Mouse (Mus musculus) kidney, adult 2 months (tissue): ENCODE data around the gene Galnt18. TPM values are rescaled to one million over a fixed set of nuclear protein-coding genes. Genes with fewer than 3 reads are reported as not detected.

Experiments
- DNase-seq: peaks from one replicate; pipeline ENCODE4 v3.0.0; 2021
- H3K27ac ChIP-seq: fragments of 200-500 bp; 2 replicates; pipeline ENCODE4 v1.5.1; 2012; ENCODE audit warnings: low read depth, low read length, control low read depth, inconsistent platforms; ENCODE audit not compliant: insufficient read depth
- H3K27me3 ChIP-seq: fragments of 200-500 bp; replicated peaks from 2 replicates; pipeline ENCODE4 v1.6.1; 2012; ENCODE audit warnings: mild to moderate bottlenecking, moderate library complexity, low read length, inconsistent platforms; ENCODE audit not compliant: control insufficient read depth, insufficient read depth
- H3K36me3 ChIP-seq: fragments of 200-500 bp; 2 replicates; pipeline ENCODE4 v1.6.1; 2012; ENCODE audit warnings: mild to moderate bottlenecking, moderate library complexity, low read length, inconsistent platforms; ENCODE audit not compliant: control insufficient read depth, insufficient read depth
- H3K4me1 ChIP-seq: fragments of 200-500 bp; 2 replicates; pipeline ENCODE4 v1.6.1; 2011; ENCODE audit warnings: low read length; ENCODE audit not compliant: control insufficient read depth, insufficient read depth
- H3K4me3 ChIP-seq: fragments of 200-500 bp; 2 replicates; pipeline ENCODE4 v1.5.1; 2011; ENCODE audit warnings: mild to moderate bottlenecking, low read depth, low read length, control low read depth; ENCODE audit not compliant: insufficient read depth
- CTCF ChIP-seq: fragments of 200-500 bp; conservative IDR thresholded peaks from 2 replicates; pipeline ENCODE4 v1.5.1; 2011; ENCODE audit warnings: low read depth, mild to moderate bottlenecking, control low read depth, low read length, moderate library complexity, mixed read lengths; ENCODE audit not compliant: insufficient read depth, insufficient read length
- POLR2A ChIP-seq: fragments of 200-500 bp; IDR thresholded peaks from one replicate; pipeline ENCODE4 v1.6.1; 2011; ENCODE audit warnings: low read depth, low read length, control low read depth
- WGBS: fragments of 180-500 bp; shearing (Covaris S2); methylation state at CpG from one replicate; pipeline ENCODE4 v1.1.7; 2018; 5-methylcytosine and 5-hydroxymethylcytosine counted together
- polyA plus RNA-seq: library from polyadenylated mRNA; depleted of rRNA; stranded (reverse); fragments of >200 nt; gene quantifications from 2 replicates; pipeline ENCODE4 v1.2.3, GENCODE M21; 2012

Gene Galnt18
- polyA plus RNA-seq, 1 experiment, result 34.9 TPM

DNA sequence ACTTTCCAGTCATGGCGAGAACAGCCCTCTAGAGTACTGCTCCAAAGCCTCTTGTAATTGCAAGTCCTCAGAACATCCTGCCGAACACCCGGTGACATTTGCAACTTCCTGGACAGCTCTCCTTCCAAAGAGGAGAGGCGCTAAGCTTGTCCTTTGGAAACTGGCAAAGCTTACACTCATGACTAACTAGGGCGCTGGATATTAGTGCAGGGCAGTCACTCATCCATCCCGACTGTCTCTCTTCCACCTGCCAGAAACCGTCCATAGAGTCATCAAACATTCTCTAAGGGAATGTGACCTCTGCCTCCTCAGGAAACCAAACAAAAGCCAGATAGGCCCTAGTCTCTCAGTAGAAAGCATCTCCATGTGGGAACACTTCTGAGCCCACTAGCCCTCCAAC is 3.6 kb downstream of the Galnt18 start:
- no peaks in the 10 kb centered on the region for H3K27me3 ChIP-seq
- 20% methylated on average over 7 of the region's 7 CpGs for WGBS
- H3K4me3 ChIP-seq, result no peak overlapping the region
- peak; percentile 90 for DNase-seq
- H3K4me1 ChIP-seq, result peaks cover 44% of the 10 kb centered on the region
- TF ChIP-seq CTCF, result no peak
- no peak for TF ChIP-seq POLR2A
- no peaks in the 10 kb centered on the region for H3K36me3 ChIP-seq
- H3K27ac ChIP-seq, result peak overlapping the region; percentile 85

DNA sequence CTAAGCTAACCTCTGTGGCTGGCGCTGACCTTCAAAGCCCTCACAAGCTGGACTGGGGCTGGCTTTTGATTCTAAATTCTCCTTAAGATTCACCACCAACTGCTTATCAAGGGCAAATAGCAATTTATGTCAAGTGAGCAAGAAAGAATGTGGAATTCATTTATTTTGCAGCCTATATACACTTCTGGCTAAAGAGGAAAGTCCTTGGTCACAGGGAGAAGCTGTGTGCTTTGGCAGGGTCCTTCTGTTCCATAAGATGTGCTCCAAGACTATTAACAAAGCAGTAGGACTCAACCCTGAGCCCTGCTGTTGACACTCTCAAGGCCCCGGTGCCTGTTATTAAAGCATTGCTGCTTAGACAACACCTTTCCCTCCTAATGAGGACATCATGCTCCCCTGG is 7.4 kb downstream of the Galnt18 start:
- 53% methylated on average over 2 of the region's 2 CpGs for WGBS
- Histone ChIP-seq H3K36me3 (no peaks in the 10 kb centered on the region), H3K27ac (peak overlapping the region; percentile 87), H3K4me1 (peaks cover 46% of the 10 kb centered on the region), H3K4me3 (no peak overlapping the region), H3K27me3 (no peaks in the 10 kb centered on the region)
- TF ChIP-seq CTCF (no peak), POLR2A (no peak)
- no peak for DNase-seq

DNA sequence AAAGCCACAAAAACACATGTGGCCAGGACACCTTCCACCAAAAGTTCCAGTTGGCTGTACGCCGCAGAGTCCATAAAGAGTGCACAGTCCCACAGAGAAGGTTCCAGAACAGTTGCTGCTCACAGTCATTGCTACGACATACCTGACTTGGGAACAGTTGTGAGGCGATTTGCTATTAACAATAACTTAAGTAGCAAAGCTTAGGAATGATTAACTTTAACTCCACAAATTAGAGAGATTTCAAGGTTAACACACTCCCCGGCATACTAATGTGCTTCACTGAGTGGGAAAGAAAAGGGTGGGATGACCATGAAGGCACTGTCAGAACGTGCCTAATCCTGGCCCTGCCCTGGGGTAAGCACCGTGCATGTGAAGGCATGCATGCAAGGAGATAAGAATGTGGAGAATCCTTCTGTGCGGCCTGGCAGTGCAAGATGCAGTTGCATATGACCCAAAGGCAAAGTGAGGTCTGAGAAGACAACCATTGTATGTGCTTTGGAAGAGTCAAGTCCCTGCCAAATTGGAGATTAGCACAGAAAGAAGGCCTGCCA is 8.5 kb downstream of the Galnt18 start:
- Histone ChIP-seq H3K36me3 (no peaks in the 10 kb centered on the region), H3K27ac (peak overlapping the region; percentile 87), H3K4me1 (peaks cover 38% of the 10 kb centered on the region), H3K27me3 (no peaks in the 10 kb centered on the region), H3K4me3 (no peak overlapping the region)
- peak; percentile 90 for DNase-seq
- WGBS, result 32% methylated on average over 8 of the region's 8 CpGs
- no peak for TF ChIP-seq POLR2A
- no peak for TF ChIP-seq CTCF

DNA sequence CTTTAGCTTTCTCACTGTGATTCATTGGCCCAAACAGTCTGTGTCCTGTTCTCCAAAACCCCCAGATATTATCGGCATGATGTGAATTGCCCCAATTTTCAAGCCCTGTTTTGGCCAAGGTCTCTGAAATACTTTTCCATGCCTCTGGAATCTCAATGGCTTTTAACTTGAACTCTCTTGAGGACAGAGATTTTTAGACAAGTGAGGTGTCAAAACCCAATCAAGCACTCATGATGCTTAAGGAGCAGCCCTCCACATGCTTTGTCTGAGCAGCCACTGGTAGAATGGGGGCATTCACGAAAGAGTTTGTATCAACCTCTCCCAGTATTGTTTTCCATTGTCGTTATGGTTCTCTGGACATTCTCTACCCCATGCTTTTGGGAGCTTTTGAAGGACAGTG is 9.2 kb downstream of the Galnt18 start:
- no peak for TF ChIP-seq POLR2A
- no peak for TF ChIP-seq CTCF
- 58% methylated on average over 3 of the region's 3 CpGs for WGBS
- DNase-seq, result peak; percentile 12
- Histone ChIP-seq H3K4me1 (peaks cover 37% of the 10 kb centered on the region), H3K36me3 (no peaks in the 10 kb centered on the region), H3K27ac (peak overlapping the region; percentile 63), H3K4me3 (no peak overlapping the region), H3K27me3 (no peaks in the 10 kb centered on the region)

DNA sequence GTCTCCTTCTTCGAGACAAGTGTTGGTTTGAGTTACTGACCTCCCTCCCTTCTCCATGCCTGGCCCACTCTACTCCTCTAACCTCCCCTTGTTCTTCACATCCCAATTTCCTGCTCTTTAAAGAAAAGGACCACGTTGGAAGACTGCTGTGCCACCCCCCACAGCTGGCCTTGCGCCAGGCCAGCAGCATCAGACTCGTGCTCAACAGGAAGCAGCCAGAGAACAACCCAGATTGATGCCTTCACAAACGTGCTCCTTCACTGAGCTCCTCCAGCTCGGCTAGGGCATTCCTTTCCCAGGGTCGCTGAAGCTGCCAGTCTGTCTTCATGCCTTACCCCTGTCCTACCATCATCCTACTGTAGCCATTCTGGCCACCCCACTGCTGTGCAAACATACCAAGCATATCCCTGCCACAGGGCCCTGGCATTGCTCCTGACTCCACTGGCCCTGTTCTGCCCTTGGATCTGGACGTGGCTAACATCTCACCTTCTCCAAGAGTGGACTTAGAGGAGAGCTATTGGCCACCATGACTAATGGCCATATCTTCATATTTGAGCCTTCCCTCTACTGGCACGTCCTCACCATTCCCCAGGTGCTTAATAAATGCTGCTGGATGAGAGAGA is 13.5 kb downstream of the Galnt18 start:
- no peaks in the 10 kb centered on the region for H3K27me3 ChIP-seq
- 53% methylated on average over 9 of the region's 9 CpGs for WGBS
- DNase-seq, result no peak

DNA sequence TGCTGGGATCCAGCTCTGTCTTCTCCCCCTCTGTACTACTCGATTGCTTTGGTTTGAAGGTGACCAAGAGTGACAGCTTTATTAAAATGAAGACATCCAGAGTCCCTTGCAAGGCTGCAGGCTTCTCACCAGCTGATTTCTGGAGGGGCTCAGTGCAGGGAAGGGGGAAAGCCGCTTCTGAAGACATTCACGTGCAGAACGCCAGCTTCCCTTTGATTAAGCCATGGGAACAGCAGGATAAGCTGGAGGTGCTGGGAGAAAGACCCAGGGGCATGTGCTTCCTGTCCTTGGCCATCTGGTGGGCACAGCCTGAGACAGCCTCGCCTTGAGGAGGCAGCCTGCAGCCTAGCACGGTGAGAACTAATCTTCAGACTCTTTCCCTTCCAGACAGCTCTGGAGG is 17.0 kb downstream of the Galnt18 start:
- TF ChIP-seq POLR2A (no peak), CTCF (no peak)
- H3K36me3 ChIP-seq, result no peaks in the 10 kb centered on the region
- H3K27ac ChIP-seq, result no peak overlapping the region
- H3K4me3 ChIP-seq, result no peak overlapping the region
- H3K27me3 ChIP-seq, result no peaks in the 10 kb centered on the region
- 71% methylated on average over 6 of the region's 6 CpGs for WGBS
- H3K4me1 ChIP-seq, result peaks cover 8% of the 10 kb centered on the region
- no peak for DNase-seq

More for the DNA sequence above, 13.5 kb downstream of the Galnt18 start:
- H3K36me3 ChIP-seq, result no peaks in the 10 kb centered on the region
- no peak for TF ChIP-seq POLR2A
- TF ChIP-seq CTCF, result no peak
- no peak overlapping the region for H3K27ac ChIP-seq
- peaks cover 15% of the 10 kb centered on the region for H3K4me1 ChIP-seq
- H3K4me3 ChIP-seq, result no peak overlapping the region

DNA sequence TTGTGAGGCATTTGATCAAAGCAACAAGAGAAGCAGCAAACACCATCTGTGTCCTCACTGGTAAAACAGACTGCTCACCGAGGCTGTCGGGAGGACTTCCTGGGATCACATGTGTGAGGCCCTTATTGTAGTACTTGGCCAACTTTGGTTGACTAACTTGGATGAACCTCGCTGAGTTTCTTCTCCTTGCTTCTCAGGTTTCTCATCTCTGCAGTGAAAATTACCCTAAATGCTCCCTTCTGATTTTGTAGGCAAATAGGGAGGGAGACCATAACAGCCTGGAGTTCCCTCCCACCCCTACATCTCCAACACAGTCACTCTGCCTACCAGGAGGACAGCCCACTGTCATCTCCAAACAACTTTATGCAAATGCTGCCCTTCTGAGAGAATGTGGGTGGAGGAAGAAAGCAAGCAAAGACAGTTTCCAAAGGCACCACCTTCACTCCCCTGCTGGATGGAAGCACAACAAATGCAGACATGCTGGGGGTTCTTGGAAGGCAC is 31.2 kb downstream of the Galnt18 start:
- no peak for DNase-seq
- 53% methylated on average over 3 of the region's 3 CpGs for WGBS
- H3K27me3 ChIP-seq, result no peaks in the 10 kb centered on the region
- H3K4me1 ChIP-seq, result no peaks in the 10 kb centered on the region
- H3K27ac ChIP-seq, result no peak overlapping the region
- H3K4me3 ChIP-seq, result no peak overlapping the region
- TF ChIP-seq POLR2A (no peak), CTCF (no peak)
- H3K36me3 ChIP-seq, result no peaks in the 10 kb centered on the region
